Mouse (Mus musculus) splenic B cell, adult 2 months (primary cell): ENCODE data around the gene Mllt1.
A peak's percentile ranks its signal among the peaks of the same experiment; 100 is the strongest.

ENCODE experiments used
- DNase-seq: peaks from one replicate; pipeline ENCODE4 v3.0.0-alpha.2; 2011; ENCODE audit warnings: low read depth, low spot score
- H3K27me3 ChIP-seq: 2 replicates; pipeline ENCODE4 v1.6.1; 2012; ENCODE audit warnings: mild to moderate bottlenecking, low read length, moderate library complexity, mixed read lengths; ENCODE audit not compliant: control insufficient read depth, poor library complexity, insufficient read depth, severe bottlenecking
- H3K36me3 ChIP-seq: 2 replicates; pipeline ENCODE4 v1.6.1; 2012; ENCODE audit warnings: mild to moderate bottlenecking, low read length, moderate library complexity, mixed read lengths; ENCODE audit not compliant: control insufficient read depth, poor library complexity, insufficient read depth, severe bottlenecking

Gene Mllt1

GRCm38 (mm10) chr17:56877426-56877825 lies 57.8 kb downstream of the Mllt1 start:
- Histone ChIP-seq H3K27me3 (no peaks in the 10 kb centered on the region), H3K36me3 (no peaks in the 10 kb centered on the region)
- no peak for DNase-seq

GRCm38 (mm10) chr17:56876981-56877380 lies 58.2 kb downstream of the Mllt1 start:
- Histone ChIP-seq H3K36me3 (no peaks in the 10 kb centered on the region), H3K27me3 (no peaks in the 10 kb centered on the region)
- DNase-seq = no peak

- Histone ChIP-seq H3K36me3 (no peaks in the 10 kb centered on the region), H3K27me3 (no peaks in the 10 kb centered on the region)
- DNase-seq = no peak
Measured at GRCm38 (mm10) chr17:56876465-56876864, 58.8 kb downstream of the Mllt1 start.

GRCm38 (mm10) chr17:56874936-56875651 lies 60.1 kb downstream of the Mllt1 start, which contains the start of gene 1700061G19Rik:
1700061G19Rik (plus strand) TSS chr17:56875477.
- Histone ChIP-seq H3K27me3 (no peaks in the 10 kb centered on the region), H3K36me3 (no peaks in the 10 kb centered on the region)
- no peak for DNase-seq

GRCm38 (mm10) chr17:56874237-56874636 lies 61.0 kb downstream of the Mllt1 start, which contains the start of gene Acsbg2:
Acsbg2 (minus strand) TSS chr17:56874447.
- H3K27me3 ChIP-seq = no peaks in the 10 kb centered on the region
- DNase-seq = no peak
- no peaks in the 10 kb centered on the region for H3K36me3 ChIP-seq

- H3K27me3 ChIP-seq = no peaks in the 10 kb centered on the region
- no peak for DNase-seq
- H3K36me3 ChIP-seq = no peaks in the 10 kb centered on the region
Measured at GRCm38 (mm10) chr17:56872512-56872911, 62.7 kb downstream of the Mllt1 start.

GRCm38 (mm10) chr17:56871767-56872166 lies 63.4 kb downstream of the Mllt1 start:
- H3K36me3 ChIP-seq = no peaks in the 10 kb centered on the region
- no peak for DNase-seq

GRCm38 (mm10) chr17:56870287-56870953 lies 64.8 kb downstream of the Mllt1 start:
- no peaks in the 10 kb centered on the region for H3K27me3 ChIP-seq
- DNase-seq = no peak
- H3K36me3 ChIP-seq = no peaks in the 10 kb centered on the region

More at GRCm38 (mm10) chr17:56871767-56872166, 63.4 kb downstream of the Mllt1 start:
- H3K27me3 ChIP-seq = no peaks in the 10 kb centered on the region

- Histone ChIP-seq H3K36me3 (no peaks in the 10 kb centered on the region), H3K27me3 (no peaks in the 10 kb centered on the region)
- DNase-seq = no peak
Measured at GRCm38 (mm10) chr17:56869481-56869977, 65.7 kb downstream of the Mllt1 start.

GRCm38 (mm10) chr17:56866071-56866470 lies 69.1 kb downstream of the Mllt1 start:
- Histone ChIP-seq H3K27me3 (no peaks in the 10 kb centered on the region), H3K36me3 (no peaks in the 10 kb centered on the region)
- DNase-seq = no peak

GRCm38 (mm10) chr17:56861197-56861596 lies 74.0 kb downstream of the Mllt1 start:
- Histone ChIP-seq H3K27me3 (no peaks in the 10 kb centered on the region), H3K36me3 (no peaks in the 10 kb centered on the region)
- peak; percentile 24 for DNase-seq

GRCm38 (mm10) chr17:56858922-56859321 lies 76.3 kb downstream of the Mllt1 start:
- no peaks in the 10 kb centered on the region for H3K36me3 ChIP-seq
- peak; percentile 37 for DNase-seq

GRCm38 (mm10) chr17:56858216-56858615 lies 77.0 kb downstream of the Mllt1 start:
- Histone ChIP-seq H3K36me3 (no peaks in the 10 kb centered on the region), H3K27me3 (no peaks in the 10 kb centered on the region)
- DNase-seq = peak; percentile 84

More at GRCm38 (mm10) chr17:56858922-56859321, 76.3 kb downstream of the Mllt1 start:
- H3K27me3 ChIP-seq = no peaks in the 10 kb centered on the region

GRCm38 (mm10) chr17:56855421-56855820 lies 79.8 kb downstream of the Mllt1 start:
- DNase-seq = no peak
- Histone ChIP-seq H3K27me3 (no peaks in the 10 kb centered on the region), H3K36me3 (no peaks in the 10 kb centered on the region)

GRCm38 (mm10) chr17:56851167-56851566 lies 84.0 kb downstream of the Mllt1 start:
- DNase-seq = no peak
- H3K36me3 ChIP-seq = no peaks in the 10 kb centered on the region

More at GRCm38 (mm10) chr17:56851167-56851566, 84.0 kb downstream of the Mllt1 start:
- no peaks in the 10 kb centered on the region for H3K27me3 ChIP-seq
